Mouse (Mus musculus) heart, embryonic 10.5 days (tissue): ENCODE measurements around the gene Nr2e1. TPM values are rescaled to one million over a fixed set of nuclear protein-coding genes. Genes with fewer than 3 reads are reported as not detected.
A peak's percentile ranks its signal among the peaks of the same experiment; 100 is the strongest.

ENCODE experiments used
- DNase-seq: peaks from one replicate; pipeline ENCODE4 v3.0.0-alpha.2; 2017; ENCODE audit warnings: low spot score
- H3K27ac ChIP-seq: fragments of 300-500 bp; sonication (generic); 2 replicates; pipeline ENCODE4 v1.5.1; 2016; ENCODE audit warnings: mild to moderate bottlenecking
- H3K27me3 ChIP-seq: fragments of 300-500 bp; sonication (generic); 2 replicates; pipeline ENCODE4 v1.6.1; 2016; ENCODE audit warnings: mild to moderate bottlenecking; ENCODE audit not compliant: poor library complexity, insufficient read depth, severe bottlenecking
- H3K36me3 ChIP-seq: fragments of 300-500 bp; sonication (generic); 2 replicates; pipeline ENCODE4 v1.6.1; 2016; ENCODE audit warnings: mild to moderate bottlenecking, moderate library complexity
- H3K4me1 ChIP-seq: fragments of 300-500 bp; sonication (generic); 2 replicates; pipeline ENCODE4 v1.6.1; 2016; ENCODE audit warnings: mild to moderate bottlenecking
- H3K4me3 ChIP-seq: fragments of 300-500 bp; sonication (generic); 2 replicates; pipeline ENCODE4 v1.5.1; 2016; ENCODE audit warnings: mild to moderate bottlenecking, moderate library complexity
- H3K9me3 ChIP-seq: fragments of 300-500 bp; sonication (generic); 2 replicates; pipeline ENCODE4 v1.6.1; 2016; ENCODE audit warnings: mild to moderate bottlenecking, moderate library complexity
- WGBS: fragments of 180-500 bp; shearing (Covaris S2); methylation state at CpG from one replicate; pipeline ENCODE4 v1.1.7; 2016; 5-methylcytosine and 5-hydroxymethylcytosine counted together
- polyA plus RNA-seq: library from polyadenylated mRNA; unstranded; fragments of >200 nt; fragmentation: Nextera tagmentation; extraction: Ambion mirVana; gene quantifications from 2 replicates; pipeline ENCODE4 v1.2.1, GENCODE M21; 2016

Gene Nr2e1
- polyA plus RNA-seq, 1 experiment from 2014 or later = not detected

- H3K36me3 ChIP-seq = no peaks in the 10 kb centered on the region
- H3K4me3 ChIP-seq = peak overlapping the region; percentile 18
- H3K27me3 ChIP-seq = peaks cover 99% of the 10 kb centered on the region
- WGBS = 2% methylated on average over 20 of the region's 20 CpGs
- DNase-seq = no peak
- no peak overlapping the region for H3K27ac ChIP-seq
- H3K9me3 ChIP-seq = no peaks in the 10 kb centered on the region
- peaks cover 5% of the 10 kb centered on the region; the same call in 1 of the 2 replicates for H3K4me1 ChIP-seq
Measured at GRCm38 (mm10) chr10:42572567-42572966, 10.9 kb downstream of the Nr2e1 start.

GRCm38 (mm10) chr10:42562272-42562671 is 21.2 kb downstream of the Nr2e1 start:
- Histone ChIP-seq H3K27me3 (peaks cover 44% of the 10 kb centered on the region), H3K27ac (no peak overlapping the region), H3K9me3 (no peaks in the 10 kb centered on the region), H3K4me3 (no peak overlapping the region), H3K4me1 (no peaks in the 10 kb centered on the region), H3K36me3 (no peaks in the 10 kb centered on the region)
- 1% methylated on average over 12 of the region's 12 CpGs for WGBS
- peak; percentile 93 for DNase-seq

DNA sequence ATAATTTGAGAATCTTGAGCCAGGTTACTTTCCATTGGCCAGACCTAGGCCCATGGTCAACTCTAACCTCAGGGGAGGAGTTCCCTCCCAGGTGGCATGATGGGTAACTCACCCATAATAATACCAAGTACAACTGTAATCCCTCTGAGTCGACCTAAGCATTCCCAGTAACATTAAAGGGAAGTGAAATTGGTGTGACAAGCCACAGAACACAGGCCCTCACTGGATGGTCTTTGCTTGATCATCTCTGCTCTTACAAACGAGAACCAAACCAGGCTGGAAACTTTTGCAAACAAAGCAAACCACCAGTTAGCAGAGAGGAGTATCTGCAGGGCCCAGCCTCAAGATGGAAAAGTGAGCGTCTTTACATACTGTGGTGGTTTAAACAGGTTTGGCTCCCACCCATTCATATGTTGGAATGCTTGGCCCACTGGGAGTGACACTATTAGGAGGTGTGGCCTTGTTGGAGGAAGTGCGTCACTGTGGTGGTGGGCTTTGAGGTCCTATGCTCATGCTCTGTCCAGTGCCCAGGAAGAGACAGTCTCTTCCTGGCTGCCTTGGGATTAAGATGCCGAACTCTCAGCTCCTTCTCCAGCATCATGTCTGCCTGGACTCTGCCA is 23.7 kb downstream of the Nr2e1 start:
- Histone ChIP-seq H3K27ac (no peak overlapping the region), H3K36me3 (no peaks in the 10 kb centered on the region), H3K4me1 (no peaks in the 10 kb centered on the region), H3K9me3 (no peaks in the 10 kb centered on the region), H3K27me3 (peaks cover 20% of the 10 kb centered on the region; the same call in 1 of the 2 replicates), H3K4me3 (no peak overlapping the region)
- no peak for DNase-seq
- 72% methylated on average over 5 of the region's 5 CpGs for WGBS

- no peaks in the 10 kb centered on the region for H3K9me3 ChIP-seq
- H3K36me3 ChIP-seq = no peaks in the 10 kb centered on the region
- DNase-seq = peak; percentile 81
- no peak overlapping the region for H3K4me3 ChIP-seq
- no peaks in the 10 kb centered on the region for H3K4me1 ChIP-seq
- 83% methylated on average over 3 of the region's 3 CpGs for WGBS
- no peaks in the 10 kb centered on the region for H3K27me3 ChIP-seq
- peak overlapping the region; percentile 32; the same call in 1 of the 2 replicates for H3K27ac ChIP-seq
Measured at GRCm38 (mm10) chr10:42546507-42546906, 36.9 kb downstream of the Nr2e1 start.

DNA sequence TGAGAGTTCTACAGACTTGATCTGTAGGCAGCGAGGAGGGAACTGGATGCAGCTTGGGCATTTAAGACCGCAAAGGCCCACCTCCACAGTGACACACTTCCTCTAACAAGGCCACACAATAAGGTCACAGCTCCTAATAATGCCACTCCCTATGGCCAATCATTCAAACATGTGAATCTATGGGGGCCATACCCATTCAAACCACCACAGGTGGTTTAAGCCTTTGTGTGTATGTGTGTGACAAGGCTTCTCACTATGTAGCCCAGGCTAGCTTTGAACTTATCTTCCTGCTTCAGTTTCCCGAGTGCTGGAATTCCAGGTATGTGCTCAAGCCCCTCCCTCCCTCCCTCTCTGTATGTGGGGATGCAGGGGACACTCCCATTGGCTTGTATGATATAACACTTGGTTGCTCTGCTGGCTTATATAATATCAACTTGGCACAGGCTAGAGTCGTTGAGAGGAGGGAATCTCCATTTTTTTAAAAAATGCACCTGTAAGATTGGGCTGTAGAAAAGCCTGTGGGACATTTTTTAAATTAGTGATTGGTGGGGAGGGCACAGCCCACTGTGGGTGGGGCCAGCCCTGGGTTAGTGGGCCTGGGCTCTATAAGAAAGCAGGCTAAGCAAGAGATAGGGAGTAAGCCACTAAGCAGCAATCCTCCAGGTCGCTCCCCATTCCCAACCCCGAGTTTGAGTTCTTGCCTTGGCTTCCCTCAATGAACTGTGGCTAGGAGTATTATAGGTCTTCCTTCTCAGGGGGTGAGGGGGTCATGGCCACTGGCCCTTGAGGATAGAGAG is 37.5 kb downstream of the Nr2e1 start:
- Histone ChIP-seq H3K36me3 (no peaks in the 10 kb centered on the region), H3K27ac (peak overlapping the region; percentile 32; the same call in 1 of the 2 replicates), H3K4me3 (no peak overlapping the region), H3K27me3 (no peaks in the 10 kb centered on the region), H3K4me1 (no peaks in the 10 kb centered on the region), H3K9me3 (no peaks in the 10 kb centered on the region)
- 74% methylated on average over 6 of the region's 6 CpGs for WGBS
- no peak for DNase-seq

- no peaks in the 10 kb centered on the region for H3K9me3 ChIP-seq
- H3K27ac ChIP-seq = peak overlapping the region; percentile 75
- no peak overlapping the region for H3K4me3 ChIP-seq
- peak; percentile 90 for DNase-seq
- peaks cover 25% of the 10 kb centered on the region for H3K4me1 ChIP-seq
- no peaks in the 10 kb centered on the region for H3K27me3 ChIP-seq
- 53% methylated on average over 9 of the region's 9 CpGs for WGBS
- peaks cover 34% of the 10 kb centered on the region for H3K36me3 ChIP-seq
Measured at GRCm38 (mm10) chr10:42537571-42538316, 45.7 kb downstream of the Nr2e1 start.

GRCm38 (mm10) chr10:42533836-42534453 is 49.5 kb downstream of the Nr2e1 start:
- Histone ChIP-seq H3K27me3 (no peaks in the 10 kb centered on the region), H3K9me3 (no peaks in the 10 kb centered on the region), H3K4me1 (peaks cover 22% of the 10 kb centered on the region), H3K4me3 (no peak overlapping the region), H3K36me3 (peaks cover 62% of the 10 kb centered on the region), H3K27ac (peak overlapping the region; percentile 73)
- peak; percentile 85 for DNase-seq
- 82% methylated on average over 11 of the region's 11 CpGs for WGBS

DNA sequence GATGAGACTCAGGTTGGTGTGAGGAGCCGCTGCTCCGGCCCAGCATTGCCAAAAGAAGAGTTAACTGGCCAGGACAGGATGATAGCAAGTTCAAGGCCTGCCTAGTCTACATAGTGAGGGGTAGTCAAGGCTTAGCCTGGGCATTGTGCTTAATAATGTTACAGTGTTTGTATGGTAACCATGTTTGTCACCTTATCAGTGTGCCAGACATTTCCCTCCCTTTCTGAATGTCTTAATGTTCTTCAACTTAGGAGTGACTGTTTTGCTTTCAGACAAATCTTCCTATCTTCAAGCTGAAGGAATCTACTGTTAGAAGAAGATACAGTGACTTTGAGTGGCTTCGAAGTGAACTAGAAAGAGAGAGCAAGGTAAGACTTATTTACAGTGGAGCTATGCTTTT is 57.8 kb downstream of the Nr2e1 start:
- Histone ChIP-seq H3K9me3 (no peaks in the 10 kb centered on the region), H3K4me3 (no peak overlapping the region), H3K27ac (no peak overlapping the region), H3K36me3 (peaks cover 56% of the 10 kb centered on the region), H3K4me1 (peaks cover 7% of the 10 kb centered on the region; the same call in 1 of the 2 replicates), H3K27me3 (no peaks in the 10 kb centered on the region)
- DNase-seq = no peak
- 93% methylated on average over 3 of the region's 3 CpGs for WGBS

- Histone ChIP-seq H3K9me3 (no peaks in the 10 kb centered on the region), H3K4me3 (no peak overlapping the region), H3K27me3 (no peaks in the 10 kb centered on the region), H3K4me1 (peaks cover 10% of the 10 kb centered on the region; the same call in 1 of the 2 replicates), H3K36me3 (peaks cover 36% of the 10 kb centered on the region), H3K27ac (no peak overlapping the region)
- no peak for DNase-seq
- WGBS = 84% methylated on average over 11 of the region's 11 CpGs
Measured at GRCm38 (mm10) chr10:42523556-42524162, 59.8 kb downstream of the Nr2e1 start.

DNA sequence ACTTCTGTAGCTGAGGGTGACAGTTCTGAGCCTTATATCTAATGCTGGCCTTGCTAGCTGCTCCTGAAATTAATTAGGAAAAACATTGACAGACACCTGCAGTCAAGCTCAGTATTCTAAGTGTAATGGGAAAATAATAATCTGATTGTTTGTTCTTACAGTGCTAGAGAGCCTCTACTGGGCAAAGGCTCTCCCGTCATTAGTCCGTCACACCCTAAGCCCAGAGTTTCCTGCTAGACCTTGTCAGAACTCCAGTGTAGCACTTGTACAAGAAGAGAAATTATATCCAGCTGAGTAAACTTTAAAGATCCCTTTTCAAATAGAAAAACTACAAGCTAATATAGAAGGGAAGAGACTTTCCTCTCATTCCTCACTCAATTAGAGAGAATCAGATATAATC is 60.5 kb downstream of the Nr2e1 start:
- WGBS = 72% methylated on average over 2 of the region's 2 CpGs
- peaks cover 13% of the 10 kb centered on the region; the same call in 1 of the 2 replicates for H3K4me1 ChIP-seq
- no peaks in the 10 kb centered on the region for H3K9me3 ChIP-seq
- H3K36me3 ChIP-seq = peaks cover 28% of the 10 kb centered on the region
- no peak overlapping the region for H3K27ac ChIP-seq
- no peak for DNase-seq
- H3K4me3 ChIP-seq = no peak overlapping the region
- no peaks in the 10 kb centered on the region for H3K27me3 ChIP-seq

DNA sequence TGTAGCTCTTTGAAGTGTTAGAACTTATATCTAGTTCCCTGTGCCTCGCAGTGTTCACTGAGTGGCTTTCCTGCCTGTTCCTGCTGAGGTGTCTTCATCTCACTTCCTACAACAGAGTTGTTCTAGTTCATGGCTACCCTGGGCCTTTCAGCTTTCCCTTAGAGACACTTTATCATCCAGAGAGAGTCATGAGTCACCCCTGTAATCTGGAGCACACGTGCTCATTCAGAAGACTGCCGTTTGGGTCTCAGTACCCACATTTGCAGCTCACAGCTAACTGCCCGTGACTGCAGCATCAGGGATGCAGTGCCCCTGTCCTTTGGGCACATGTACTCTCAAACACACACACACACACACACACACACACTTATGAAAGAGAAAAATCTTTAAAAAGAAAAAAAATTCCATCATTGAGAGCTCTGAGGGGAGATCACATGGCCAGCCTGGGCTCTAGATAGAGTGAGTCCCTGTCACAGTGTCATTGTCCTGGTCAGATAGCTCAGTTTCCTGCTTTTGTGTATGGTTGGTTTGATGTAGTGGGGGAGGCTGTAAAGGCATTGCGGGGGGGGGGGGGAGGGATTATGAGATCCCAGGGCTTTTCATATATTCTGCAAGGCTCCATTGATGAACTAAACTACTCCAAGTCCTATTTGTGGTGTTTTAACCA is 62.0 kb downstream of the Nr2e1 start:
- 47% methylated on average over 5 of the region's 5 CpGs for WGBS
- peaks cover 13% of the 10 kb centered on the region; the same call in 1 of the 2 replicates for H3K4me1 ChIP-seq
- no peaks in the 10 kb centered on the region for H3K27me3 ChIP-seq
- H3K9me3 ChIP-seq = no peaks in the 10 kb centered on the region
- DNase-seq = no peak
- H3K4me3 ChIP-seq = no peak overlapping the region
- H3K36me3 ChIP-seq = peaks cover 16% of the 10 kb centered on the region
- peak overlapping the region; percentile 22; the same call in 1 of the 2 replicates for H3K27ac ChIP-seq

DNA sequence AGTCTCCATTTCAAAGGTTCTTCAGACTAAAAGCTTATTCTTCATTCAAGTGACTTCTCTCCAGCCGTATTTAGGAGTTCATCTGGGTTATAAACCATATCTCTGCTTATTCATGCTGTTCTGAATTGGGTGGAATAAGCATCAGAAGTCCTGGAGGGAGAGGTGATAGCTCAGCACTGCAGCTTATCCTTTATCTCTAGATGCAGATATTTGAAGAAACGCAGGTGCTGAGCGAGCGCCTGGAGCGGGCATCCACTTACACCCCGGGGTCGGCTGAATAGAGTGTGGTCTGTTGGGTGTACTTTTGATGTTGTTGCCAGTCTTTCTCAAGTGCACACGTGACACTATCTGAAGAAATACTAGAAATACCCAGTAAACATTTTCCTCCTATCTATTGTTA is 65.1 kb downstream of the Nr2e1 start:
- no peaks in the 10 kb centered on the region for H3K36me3 ChIP-seq
- H3K4me1 ChIP-seq = peaks cover 17% of the 10 kb centered on the region; the same call in 1 of the 2 replicates
- H3K27ac ChIP-seq = no peak overlapping the region
- DNase-seq = no peak
- WGBS = 69% methylated on average over 8 of the region's 8 CpGs
- H3K9me3 ChIP-seq = no peaks in the 10 kb centered on the region
- H3K4me3 ChIP-seq = no peak overlapping the region
- H3K27me3 ChIP-seq = no peaks in the 10 kb centered on the region
